Mouse (Mus musculus): ENCODE data around the gene Myod1.

Gene Myod1

DNA sequence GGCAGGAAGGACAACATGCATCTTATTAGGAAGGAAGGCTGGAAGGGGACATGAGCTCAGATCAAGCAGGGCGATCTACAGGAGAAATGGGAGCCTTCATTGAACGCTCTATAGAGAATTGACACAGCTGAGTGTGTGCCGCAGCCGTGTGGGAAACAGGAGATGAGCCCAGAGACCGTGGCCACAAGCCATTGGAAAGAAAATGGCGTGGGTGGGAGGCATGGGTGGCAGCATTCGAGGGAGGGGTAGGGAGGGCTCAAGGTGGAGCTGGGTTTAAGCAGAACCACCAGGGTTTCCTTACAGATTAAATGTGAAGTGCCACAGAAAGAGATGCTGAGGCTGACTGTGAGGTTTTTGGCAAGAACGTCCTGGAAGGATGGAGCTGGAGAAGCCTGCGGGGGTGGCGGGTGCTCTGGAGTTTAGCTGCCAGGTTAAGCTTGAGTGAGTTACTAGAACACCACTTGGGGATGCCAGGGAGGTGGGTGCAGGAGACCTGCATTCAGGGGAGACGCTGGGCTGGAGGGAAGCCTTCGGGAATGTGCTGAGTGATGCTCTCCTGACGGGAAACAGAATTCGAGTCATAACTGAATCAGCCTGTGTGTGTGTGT, 39.6 kb downstream of the Myod1 start:
- no peak for DNase-seq (ENCODE audit: low read depth, low spot score)

DNA sequence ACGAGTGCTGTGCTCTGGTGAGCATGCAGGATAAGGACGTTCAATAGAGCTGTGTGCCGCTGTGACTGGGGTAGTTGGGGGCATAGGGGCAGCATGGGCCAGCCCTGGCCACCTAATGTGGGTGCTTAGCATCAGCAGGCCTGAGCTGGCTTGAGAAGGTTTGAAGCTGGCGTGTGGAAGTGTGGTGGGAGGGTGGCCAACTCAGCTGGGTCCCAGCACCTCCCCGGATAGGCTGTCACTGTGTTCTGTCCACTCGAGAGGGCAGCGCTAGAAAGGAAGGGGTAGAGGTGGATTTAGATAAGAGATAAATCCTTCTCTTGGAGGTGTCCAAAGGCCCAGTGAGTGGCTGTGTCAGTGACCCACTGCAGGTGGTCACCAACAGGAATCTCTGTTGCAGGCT, 41.2 kb downstream of the Myod1 start:
- no peak for DNase-seq (ENCODE audit: low read depth, low spot score)

DNA sequence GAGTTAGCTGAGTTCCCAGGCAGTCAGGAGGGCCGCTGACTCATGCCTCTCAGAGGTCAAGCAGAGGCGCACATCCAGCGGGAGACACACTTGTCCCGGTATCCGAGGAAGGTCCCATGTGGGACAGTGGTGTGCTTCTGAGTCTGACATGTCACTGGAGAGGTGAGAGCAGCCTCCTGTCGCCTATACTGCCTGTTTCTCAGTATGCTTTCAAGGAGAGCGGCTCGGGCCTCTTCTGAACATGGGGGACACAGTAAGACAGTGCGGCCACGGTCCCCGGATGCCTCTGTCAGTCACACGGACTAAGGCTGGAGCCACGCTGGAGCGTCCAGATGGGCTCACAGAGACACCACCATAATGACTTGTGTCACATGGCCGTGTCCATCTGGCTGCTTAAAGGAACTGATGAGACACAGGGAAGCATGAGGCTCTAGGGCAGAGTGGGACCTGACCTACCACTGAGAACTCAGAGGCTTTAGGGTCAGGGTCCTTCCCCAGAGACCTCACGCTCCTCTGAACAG, 41.9 kb downstream of the Myod1 start:
- no peak for DNase-seq (ENCODE audit: low read depth, low spot score)

DNA sequence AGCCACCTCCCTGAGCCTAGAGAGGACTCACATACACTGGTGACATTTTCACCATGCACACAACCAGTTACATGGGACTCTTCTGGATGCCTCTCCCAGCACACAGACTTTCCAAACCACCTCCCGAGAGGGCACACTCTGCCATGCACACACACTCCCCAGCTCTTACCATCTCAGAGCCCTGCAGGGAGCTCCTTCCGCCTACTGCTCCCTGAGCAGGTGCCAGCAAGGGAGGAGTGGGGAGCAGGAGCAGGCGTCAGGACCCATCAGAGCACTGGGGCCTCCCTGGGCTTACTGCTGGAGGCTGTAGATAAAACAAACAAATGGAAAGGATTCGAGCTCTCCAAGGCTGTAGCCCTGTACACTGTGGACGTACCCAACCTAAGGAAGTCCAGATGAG, 45.3 kb downstream of the Myod1 start:
- DNase-seq (ENCODE audit: low read depth, low spot score): no peak

DNA sequence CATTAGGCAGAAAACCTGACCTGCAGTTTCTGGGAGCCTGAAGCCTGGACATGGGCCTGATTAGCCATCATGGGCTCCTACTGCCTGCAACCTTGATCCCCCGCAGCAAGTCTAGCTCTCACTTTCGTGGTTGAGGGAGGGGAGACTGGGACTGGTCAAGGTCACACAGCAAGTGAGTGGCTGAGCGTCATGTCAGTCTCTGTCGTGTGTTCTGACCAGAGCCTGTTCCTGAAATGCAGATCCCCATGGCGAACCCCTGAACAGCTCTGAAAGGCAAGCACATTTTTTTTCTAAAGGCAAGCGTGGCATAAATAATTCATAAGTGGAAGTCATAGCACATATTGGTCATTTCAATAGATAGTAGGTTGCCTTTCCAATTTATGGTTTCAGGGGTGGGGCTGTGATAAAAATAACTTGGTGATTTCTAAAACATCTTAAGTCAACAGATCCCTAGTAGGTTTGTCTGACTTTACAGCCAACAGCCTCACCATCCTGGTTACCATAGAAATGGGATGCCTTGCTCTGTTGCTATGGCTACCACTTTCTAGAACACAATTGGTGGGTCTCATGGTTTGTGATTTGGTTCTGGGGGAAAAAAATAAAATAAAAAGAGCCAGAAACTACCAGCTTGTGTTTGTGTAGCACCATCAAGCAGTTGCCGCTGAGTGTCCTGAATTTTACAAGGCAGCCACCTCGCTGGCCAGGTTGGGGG, 45.9 kb downstream of the Myod1 start:
- peak; percentile 40 for DNase-seq (ENCODE audit: low read depth, low spot score)

DNA sequence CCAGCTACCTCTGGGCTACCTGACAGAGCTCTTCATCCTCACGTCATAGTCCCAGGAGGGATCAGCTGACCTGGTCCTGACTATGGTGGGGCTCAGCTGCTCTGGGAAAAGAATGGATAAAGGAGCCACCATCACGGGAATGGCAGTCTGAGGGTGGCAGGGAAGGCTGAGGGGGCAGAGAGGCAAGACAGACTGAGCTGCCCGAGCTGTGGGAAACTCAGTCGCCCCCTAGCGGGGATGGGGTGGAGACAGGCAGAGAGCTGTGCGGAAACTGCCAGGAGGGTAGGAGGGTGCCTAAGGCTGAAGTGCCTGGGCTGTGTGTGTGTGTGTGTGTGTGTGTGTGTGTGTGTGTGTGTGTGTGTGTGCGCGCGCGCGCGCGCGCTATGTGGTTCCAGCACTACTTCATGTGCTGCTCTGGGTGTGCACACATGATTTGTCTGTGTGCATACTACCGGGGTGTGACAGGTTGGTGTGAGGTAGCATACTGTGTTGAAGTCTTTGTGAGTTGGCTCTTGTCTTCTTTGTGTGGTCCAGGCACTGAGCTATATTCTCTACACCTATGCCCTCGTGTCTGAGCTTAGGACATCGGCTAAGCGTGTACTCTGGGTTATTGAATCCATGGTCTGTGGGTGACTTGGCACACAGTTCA, 46.6 kb downstream of the Myod1 start:
- peak; percentile 49 for DNase-seq (ENCODE audit: low read depth, low spot score)

DNA sequence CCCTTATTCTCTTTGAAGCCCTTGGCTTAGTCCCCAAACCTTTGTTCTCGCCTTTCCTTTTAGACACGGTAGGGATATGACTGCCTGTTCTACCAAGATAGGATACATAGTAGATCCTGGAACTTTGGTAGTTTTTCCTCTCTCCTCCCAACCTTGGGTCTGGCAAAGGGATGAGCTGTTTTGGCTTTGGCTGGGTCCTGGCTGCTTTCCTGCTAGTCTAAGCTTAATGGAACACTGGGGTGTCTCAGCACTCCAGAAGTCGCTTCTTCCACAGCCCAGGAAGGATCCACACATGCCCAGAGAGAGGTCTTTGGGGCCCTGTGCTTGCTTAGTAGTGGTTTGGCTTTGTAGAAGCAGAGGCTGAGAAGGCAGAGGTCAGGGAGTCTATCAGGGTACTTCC, 47.7 kb downstream of the Myod1 start:
- no peak for DNase-seq (ENCODE audit: low read depth, low spot score)

DNA sequence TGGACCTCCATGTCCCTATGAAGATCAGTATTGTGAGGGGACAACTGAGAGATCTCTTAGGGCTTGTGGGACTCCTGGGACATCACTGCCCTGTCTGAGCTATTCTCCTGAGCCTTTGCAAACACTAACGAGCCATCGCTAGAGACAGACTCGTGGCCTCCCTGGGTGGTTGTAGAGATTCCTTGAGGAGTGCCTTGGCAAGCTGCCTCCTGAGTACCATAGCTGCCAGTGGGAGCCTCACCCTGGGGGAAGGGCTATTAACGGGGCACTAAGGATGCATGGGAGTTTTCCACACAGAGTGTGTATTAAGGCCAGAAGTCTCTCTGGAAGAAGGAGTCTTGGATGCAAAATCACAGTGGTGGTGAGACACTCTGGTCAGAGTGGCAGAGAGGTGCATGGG, 48.7 kb downstream of the Myod1 start:
- DNase-seq (ENCODE audit: low read depth, low spot score): no peak

Measured in R1 (cell line).